Mouse (Mus musculus) c-Kit-positive CD71-positive TER-119-negative erythroid progenitor cells, embryonic 14.5 days (primary cell): Measurements from ENCODE around the gene Enkd1.

Experiments
- DNase-seq: peaks from one replicate; pipeline ENCODE4 v3.0.0-alpha.2; 2013; ENCODE audit warnings: low read depth

The Enkd1 gene

DNA sequence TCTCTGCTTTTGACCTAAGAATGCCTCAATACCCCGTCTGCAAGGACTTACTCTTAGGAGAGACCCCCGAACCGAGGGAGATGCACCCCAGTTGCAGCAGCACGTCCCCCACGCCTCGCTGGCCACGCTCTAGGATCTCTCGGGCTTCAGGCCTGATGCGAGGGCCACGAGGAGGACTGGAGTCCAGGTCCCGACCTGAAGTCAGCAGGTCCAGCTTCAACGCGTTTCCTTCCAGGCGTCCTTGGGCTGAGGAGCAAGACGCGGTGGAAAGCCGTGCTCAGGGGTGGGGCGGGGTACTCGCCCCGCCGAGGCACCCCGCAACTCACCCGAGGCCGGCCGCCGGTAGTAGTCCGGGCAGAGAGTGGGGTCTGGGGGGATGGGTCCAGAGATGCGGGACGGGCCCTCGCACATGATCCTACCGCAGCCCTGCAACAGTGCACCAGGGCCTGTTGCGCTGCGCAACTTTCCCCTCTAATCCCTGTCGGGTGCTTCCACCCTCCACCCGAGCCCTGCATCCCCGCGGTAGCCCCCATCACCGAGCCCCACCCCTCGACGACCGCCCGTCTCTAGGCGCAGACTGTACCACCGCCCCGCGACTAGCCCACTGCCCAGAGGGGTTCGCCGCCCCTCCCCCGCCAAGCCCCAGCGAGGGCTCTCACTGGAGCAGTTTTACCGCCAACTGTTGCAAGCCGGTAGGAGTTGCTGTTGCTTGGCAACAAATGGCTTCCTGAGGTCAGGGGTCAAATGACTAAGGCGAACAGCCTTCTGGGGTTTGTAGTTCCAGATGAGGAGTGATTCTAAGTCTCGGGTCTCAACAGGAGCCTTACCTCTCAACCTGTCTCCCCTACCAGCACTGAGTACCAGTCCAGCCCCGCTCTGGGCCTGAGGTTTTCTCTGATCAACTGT, at the start of gene Enkd1, which contains the start of gene 4933405L10Rik:
Gene Enkd1 (minus strand): TSS at position 713 of the 906 bp plus-strand sequence.
Gene 4933405L10Rik (plus strand): TSS at position 158 of the 906 bp plus-strand sequence.
- peak; percentile 80 for DNase-seq

- no peak for DNase-seq
Measured at GRCm38 (mm10) chr8:105754688-105755087, 46.7 kb upstream of the Enkd1 start.

GRCm38 (mm10) chr8:105753916-105754315, 45.9 kb upstream of the Enkd1 start:
- no peak for DNase-seq

DNA sequence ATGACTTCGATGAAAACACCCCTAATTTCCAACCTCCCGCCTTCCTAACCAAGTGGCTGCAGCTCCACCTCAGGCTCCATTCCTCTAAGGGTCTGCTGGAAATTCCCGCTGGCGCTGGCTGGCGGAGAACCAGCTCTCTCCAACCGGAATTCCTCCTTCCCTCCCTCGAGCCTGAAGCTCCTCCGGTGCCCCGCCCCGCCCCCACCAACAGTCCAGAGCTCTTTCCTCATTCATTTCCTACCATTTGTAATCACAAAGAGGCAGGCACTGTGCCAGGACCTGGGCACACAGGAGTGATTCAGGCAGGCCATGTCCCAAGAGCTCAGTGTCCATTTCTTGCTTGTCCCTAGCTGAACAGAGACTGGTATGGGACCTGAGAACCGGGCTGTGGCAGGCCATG, 42.6 kb upstream of the Enkd1 start:
- no peak for DNase-seq

- DNase-seq: no peak
Measured at GRCm38 (mm10) chr8:105743301-105743700, 35.3 kb upstream of the Enkd1 start.

DNA sequence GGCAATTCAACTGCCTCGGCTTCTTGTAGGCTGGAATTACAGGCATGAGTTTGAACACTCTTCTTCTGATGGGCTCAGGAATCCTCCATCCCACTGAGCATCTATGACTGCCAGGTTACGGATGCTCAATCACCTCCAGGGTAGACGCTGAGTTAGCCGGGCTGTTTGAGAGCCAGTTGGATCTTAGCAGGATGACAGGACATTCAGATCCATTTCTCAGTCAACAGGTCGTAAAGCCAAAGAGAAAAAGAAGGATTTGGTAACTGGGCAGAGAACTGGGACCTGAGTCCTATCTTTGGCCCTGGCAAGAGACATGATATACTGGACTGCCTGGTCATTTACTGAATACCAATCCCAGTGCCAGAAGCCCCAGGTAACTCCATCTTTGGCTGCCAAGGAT, 31.2 kb upstream of the Enkd1 start:
- DNase-seq: no peak

GRCm38 (mm10) chr8:105732186-105732585, 24.2 kb upstream of the Enkd1 start:
- DNase-seq: peak; percentile 29

DNA sequence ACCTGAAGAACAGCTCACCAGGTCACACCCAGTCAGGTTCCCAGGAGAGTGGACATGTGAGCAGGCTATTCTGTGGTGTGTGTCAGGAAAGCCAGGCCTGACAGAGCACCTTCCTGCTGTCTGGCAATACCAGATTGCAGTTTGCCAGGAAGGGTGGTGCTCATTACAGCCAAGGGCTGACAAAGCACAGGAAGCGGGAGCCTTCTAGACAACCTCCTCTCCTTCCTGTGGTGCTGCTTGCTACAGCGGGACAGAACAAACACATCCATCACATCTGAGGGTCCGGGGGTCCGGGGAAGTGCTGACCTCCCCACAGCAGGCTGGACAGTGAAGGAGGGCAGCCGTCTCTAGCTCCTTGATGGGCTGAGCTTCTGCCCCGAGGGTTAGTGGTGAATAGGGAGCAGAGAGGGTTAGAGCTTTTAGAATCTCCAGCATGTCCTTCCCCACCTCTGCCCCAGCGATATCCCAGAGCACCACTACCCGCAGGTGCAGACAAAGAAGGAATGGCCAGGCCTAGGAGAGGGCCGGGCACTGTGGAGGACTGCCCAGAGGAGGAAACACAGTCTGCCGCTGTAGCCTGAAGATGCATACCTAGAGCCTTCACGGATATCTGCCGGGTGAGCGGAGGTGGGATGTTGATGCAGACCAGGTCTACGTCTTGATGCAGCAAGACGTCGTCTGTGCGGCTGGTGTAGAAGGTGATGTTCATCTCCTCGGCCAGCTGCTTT, 19.6 kb upstream of the Enkd1 start:
- DNase-seq: no peak

DNA sequence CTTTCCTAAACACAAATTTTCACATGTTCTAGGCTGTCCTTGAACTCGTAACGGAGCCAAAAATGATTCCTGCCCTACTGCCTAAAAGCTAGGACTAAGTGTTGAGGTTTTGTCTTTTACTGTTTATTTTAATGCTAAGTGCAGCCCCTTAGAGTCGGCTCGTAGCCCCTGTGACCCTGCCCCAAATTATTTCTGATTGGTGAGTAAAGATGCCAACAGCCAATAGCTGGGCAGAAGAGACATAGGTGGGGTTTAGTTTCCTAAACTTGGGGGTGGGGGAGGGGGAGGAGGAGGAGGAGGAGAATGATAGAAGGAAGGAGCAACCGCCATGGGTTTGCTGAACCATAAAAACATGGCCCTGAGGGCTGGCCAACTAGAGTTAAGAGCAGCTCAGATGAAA, 17.7 kb upstream of the Enkd1 start:
- DNase-seq: no peak

- no peak for DNase-seq
Measured at GRCm38 (mm10) chr8:105722861-105723260, 14.9 kb upstream of the Enkd1 start.

GRCm38 (mm10) chr8:105719637-105720036, 11.6 kb upstream of the Enkd1 start:
- no peak for DNase-seq

- DNase-seq: no peak
Measured at GRCm38 (mm10) chr8:105716302-105716945, 8.4 kb upstream of the Enkd1 start.

- DNase-seq: no peak
Measured at GRCm38 (mm10) chr8:105715042-105715441, 7.0 kb upstream of the Enkd1 start.

DNA sequence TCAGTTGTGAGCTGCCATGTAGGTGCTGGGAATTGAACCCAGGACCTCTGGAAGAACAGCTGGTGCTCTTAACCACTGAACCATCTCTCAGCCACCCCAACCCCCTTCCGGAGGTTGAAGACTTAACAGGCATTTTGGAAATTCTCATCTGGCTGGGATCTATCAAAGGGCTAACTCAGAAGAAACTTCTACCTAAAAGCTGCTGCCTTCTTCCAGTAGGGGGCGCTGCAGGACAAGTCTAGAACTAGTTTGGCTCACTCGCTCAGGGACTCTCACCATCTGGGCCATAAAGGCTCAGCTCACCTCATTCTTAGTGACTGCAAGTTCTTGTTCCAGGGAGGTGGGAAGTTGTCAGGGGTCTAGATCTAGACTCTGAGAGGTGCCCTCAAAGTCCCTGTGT, 6.1 kb upstream of the Enkd1 start:
- DNase-seq: peak; percentile 94

DNA sequence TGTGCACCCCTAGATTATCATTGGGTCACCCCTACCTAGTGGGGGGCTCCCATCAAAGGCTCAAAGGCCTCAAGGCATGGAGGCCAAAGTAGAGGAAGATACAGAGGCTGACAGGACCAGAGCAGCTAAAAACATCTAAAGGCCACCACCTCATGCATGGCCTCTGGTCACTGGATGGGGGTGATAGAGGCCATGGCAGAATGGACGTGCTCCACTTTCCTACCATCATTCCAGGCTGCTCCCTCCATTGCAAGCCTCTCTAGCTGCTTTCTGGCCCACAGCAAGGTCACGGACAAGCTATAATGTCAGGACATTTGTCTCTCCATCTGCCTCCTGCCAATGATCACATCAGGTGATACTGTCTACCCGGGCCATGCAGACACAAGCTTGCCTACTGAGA, 4.3 kb upstream of the Enkd1 start:
- no peak for DNase-seq

DNA sequence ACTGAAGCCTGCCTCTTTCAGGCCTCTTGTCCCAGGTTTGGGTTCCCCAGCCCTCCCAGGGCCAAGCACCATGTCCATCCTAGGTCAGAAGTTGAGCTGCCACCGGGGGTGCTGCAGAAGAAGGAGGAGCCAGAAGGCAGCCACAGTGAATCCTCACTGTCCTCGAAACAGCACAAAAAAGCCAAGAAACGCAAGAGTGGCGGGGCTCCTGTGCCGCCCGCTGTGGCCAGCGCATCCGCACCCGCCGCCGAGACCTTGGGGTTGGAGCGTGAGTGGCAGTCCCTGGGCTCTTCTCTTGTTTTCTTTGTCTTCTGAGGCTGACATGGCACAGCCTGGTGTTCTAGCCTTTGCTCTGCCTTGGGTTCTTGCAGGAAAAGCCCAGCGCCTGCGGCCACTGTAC, 1.3 kb upstream of the Enkd1 start:
- no peak for DNase-seq

DNA sequence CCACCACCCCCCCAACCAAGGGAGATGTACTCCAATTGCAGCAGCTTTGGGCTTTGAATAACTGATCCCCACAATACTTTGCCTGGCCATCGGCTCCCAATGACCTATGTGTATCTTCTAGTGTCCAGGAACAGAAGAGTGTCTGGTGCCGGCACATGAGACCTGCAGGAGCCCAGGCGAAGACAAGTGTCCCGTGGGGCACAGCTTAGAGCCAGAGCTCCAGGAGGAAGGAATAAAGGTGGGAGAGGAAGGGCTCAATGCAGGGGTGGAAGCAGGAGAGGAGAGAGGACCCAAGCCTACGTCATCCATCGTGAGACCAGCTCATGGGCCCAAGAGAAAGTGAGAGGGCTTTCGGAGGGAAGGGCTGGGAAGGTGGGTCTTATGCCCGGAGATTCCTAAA, 665 bp upstream of the Enkd1 start:
- DNase-seq: no peak

DNA sequence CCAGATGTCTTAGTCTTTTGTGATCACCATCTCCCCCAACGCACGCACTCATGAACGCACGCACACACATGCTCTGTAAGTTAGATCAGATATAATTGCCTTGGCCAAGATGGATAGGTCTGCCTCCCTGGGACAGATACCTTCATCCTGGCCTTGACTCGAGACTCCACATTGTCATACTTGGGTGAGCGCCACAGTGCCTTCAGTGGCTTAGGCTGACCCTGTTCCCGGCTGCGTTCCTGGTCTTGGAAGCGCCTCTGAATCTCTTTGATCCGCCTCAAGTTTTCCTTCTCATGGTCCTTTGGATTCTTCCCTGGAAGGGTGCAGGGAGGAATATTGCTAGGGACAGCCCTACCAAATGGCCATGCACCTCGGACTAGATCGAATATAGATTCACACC, 1.6 kb downstream of the Enkd1 start:
- DNase-seq: no peak

DNA sequence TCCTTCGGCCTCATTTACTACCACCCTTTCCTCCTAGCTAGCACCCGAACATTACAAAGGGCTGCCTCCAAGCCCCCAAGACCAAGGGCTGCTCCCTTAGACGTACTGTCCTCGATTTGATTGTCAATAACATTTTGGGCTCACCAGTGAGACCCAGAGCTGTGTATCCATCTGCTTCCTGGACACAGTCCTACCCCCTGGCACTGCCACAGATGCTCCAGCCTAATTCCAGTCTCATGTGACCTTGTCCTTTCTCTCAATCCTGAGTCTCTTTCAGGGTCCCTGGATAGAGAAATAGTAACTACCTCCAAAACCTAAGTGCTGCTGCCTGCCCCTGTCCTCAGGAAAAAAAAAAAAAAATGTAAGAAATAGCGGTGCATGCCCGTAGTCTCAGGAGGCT, 3.1 kb downstream of the Enkd1 start:
- no peak for DNase-seq

DNA sequence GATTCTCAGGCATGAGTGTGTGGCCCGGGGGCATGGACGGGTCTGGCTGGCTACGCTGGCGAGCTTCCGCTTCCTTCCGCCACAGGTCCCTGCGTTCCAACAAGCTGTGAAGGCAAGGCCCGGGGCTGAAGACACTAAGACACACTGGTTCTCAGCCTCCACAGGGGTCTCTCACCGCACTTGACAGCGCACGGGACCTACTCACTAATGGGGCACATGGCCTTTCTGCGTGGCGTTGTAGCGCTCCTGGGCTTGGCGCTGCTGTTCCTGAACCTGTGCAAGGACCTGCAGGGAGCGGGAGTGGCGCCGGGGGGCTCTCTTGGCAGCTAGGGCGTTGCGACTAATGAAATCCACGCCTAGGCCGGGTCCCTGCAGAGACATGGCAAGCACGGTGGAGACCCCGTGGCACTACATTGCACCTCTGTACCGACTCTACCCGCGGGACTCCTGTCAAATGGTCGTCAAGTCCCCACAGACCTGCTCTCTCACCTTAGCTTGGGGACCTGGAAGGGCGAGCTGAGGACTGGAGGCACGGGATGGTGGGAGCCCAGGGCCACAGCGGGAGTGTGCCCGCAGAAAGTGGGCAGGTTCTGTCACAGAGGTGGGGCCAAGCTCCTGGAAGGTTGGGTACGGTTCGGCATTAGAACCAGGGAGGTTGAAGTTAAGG, 3.7 kb downstream of the Enkd1 start:
- DNase-seq: no peak

DNA sequence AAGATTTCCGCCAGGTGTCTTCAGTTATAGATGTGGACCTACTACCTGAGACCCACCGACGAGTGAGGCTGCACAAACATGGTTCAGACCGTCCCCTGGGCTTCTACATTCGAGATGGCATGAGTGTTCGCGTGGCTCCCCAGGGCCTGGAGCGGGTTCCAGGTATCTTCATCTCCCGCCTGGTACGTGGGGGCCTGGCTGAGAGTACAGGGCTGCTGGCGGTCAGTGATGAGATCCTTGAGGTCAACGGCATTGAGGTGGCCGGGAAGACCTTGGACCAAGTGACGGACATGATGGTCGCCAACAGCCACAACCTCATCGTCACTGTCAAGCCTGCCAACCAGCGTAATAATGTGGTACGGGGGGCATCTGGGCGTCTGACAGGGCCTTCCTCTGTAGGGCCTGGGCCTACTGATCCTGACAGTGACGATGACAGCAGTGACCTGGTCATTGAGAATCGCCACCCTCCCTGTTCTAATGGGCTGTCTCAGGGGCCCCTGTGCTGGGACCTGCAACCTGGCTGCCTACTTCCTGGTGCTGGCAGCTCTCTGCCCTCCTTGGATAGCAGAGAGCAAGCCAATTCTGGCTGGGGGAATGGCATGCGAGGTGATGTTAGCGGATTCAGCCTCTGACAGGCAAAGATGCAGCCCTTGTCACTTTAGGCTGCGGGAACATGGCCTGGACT, 5.1 kb downstream of the Enkd1 start:
- DNase-seq: no peak

DNA sequence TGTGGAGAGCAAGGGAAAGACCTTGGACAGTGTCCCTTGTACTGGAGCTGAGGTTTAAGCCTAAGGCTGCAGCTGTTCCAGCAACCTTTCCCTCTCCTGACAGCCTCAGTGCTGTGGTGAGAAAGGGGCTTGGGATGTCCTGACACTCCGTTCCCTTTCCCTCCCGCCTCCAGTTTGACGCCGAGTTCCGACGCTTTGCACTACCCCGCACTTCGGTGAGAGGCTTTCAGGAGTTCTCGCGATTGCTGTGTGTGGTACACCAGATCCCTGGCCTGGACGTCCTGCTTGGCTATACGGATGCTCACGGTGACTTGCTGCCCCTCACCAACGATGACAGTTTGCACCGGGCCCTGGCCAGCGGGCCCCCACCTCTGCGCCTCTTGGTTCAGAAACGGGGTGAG, 6.0 kb downstream of the Enkd1 start:
- no peak for DNase-seq
